ENCODE assay signal across 19 mouse cellular contexts in the genomic region with DNA sequence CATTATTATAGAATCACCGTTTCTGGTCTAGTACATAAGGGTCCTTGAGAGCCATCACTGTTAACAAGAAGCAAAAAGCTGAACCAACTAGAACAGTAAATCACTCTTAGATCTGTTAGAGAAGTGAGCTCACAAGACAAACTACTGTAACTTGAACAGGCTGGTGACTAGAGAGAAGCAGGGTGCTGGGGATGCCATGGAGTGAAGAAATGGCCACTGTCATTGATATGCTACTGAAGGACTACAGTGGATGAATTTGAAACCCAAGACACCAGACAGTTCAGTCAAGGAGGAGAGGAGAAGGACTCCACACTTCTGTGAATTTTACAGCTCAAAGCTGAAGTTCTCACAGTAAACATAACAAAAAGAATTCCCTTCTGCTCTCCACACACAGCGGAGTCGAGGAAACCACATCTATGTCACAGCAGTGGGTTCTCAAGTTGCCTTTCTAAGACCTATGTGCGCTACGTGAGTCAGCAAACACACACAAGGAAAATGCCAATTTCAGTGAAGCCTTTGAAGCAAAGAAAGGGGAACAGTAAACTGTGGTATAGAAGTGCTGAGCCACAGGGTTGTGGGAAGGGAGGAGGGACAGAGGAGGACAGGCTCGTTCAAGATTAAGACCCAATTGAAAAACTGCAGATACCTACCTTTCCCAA. TPM values are rescaled to one million over a fixed set of nuclear protein-coding genes. Genes with fewer than 3 reads are reported as not detected.
DNase-seq lines count a peak whose midpoint lies in the region; ATAC-seq and TF ChIP-seq lines count a peak whose summit lies in the region.
"Had no signal": no experiment of that assay in that cellular context is flagged by ENCODE, and none has a peak within 500 bp of the region (broad histone marks: within the 10 kb centered on the region; RNA-seq: fewer than 3 reads in every experiment).

No protein-coding gene starts in this region.

- H3K36me3 ChIP-seq in heart, embryonic 11.5 days (ENCODE audit: control insufficient read depth, insufficient read depth, low read length) = no peaks in the 10 kb centered on the region
- peaks cover 58% of the 10 kb centered on the region for H3K36me3 ChIP-seq in megakaryocyte, embryonic 14.5 days (replicated peaks; ENCODE audit: low read length)
- H3K36me3 ChIP-seq: hindbrain, embryonic 10.5 days; limb, embryonic 13.5 days; midbrain, embryonic 13.5 days; neural tube, embryonic 13.5 days had no signal

- H3K9me3 ChIP-seq in heart, embryonic 11.5 days (replicated peaks; ENCODE audit: control insufficient read depth, low read length) = no peaks in the 10 kb centered on the region
- no peaks in the 10 kb centered on the region for H3K9me3 ChIP-seq in megakaryocyte, embryonic 14.5 days
- H3K9me3 ChIP-seq: hindbrain, embryonic 10.5 days; limb, embryonic 13.5 days; midbrain, embryonic 13.5 days; neural tube, embryonic 13.5 days had no signal

- H3K4me3 ChIP-seq in heart, embryonic 11.5 days (ENCODE audit: low read depth, low read length) = no peak overlapping the region
- peak overlapping the region; percentile 32 for H3K4me3 ChIP-seq in bone marrow macrophage, adult 2 months (ENCODE audit: insufficient read depth, low read length)
- peak overlapping the region; percentile 89 for H3K4me3 ChIP-seq in megakaryocyte, embryonic 14.5 days (replicated peaks)
- H3K4me3 ChIP-seq: heart, adult 2 months; hindbrain, embryonic 10.5 days; limb, embryonic 13.5 days; midbrain, embryonic 13.5 days; neural tube, embryonic 13.5 days had no signal

- no peak overlapping the region for H3K9ac ChIP-seq in heart, embryonic 11.5 days (ENCODE audit: low read depth, low read length)
- H3K9ac ChIP-seq: limb, embryonic 13.5 days; midbrain, embryonic 13.5 days; neural tube, embryonic 13.5 days had no signal

- no peak for TF ChIP-seq POLR2A in bone marrow macrophage, adult 2 months (IDR thresholded peaks at IDR 0.05; ENCODE audit: borderline replicate concordance, low read depth, low read length)

- no peak for ATAC-seq in heart, embryonic 11.5 days (replicated peaks; ENCODE audit: insufficient number of reproducible peaks, low FRiP score, low TSS enrichment)
- ATAC-seq: intestine, embryonic 16.5 days; lung, postnatal 0 days; midbrain, embryonic 13.5 days had no signal

- no peaks in the 10 kb centered on the region for H3K27me3 ChIP-seq in heart, embryonic 11.5 days (ENCODE audit: control insufficient read depth, insufficient read depth, low read length)
- H3K27me3 ChIP-seq in megakaryocyte, embryonic 14.5 days (replicated peaks) = no peaks in the 10 kb centered on the region
- H3K27me3 ChIP-seq: limb, embryonic 13.5 days; midbrain, embryonic 13.5 days; neural tube, embryonic 13.5 days had no signal

- H3K4me1 ChIP-seq in heart, embryonic 11.5 days (ENCODE audit: control insufficient read depth, insufficient read depth, low read length) = no peaks in the 10 kb centered on the region
- peaks cover 55% of the 10 kb centered on the region for H3K4me1 ChIP-seq in bone marrow macrophage, adult 2 months (ENCODE audit: control insufficient read depth, insufficient read depth, low read length)
- peaks cover 93% of the 10 kb centered on the region for H3K4me1 ChIP-seq in megakaryocyte, embryonic 14.5 days
- H3K4me1 ChIP-seq: hindbrain, embryonic 10.5 days; limb, embryonic 13.5 days had no signal

- 76% methylated on average over 6 of the region's 6 CpGs for WGBS in heart, embryonic 11.5 days (ENCODE audit: insufficient replicate concordance)

- H3K4me2 ChIP-seq in heart, embryonic 11.5 days = no peak overlapping the region
- H3K4me2 ChIP-seq: limb, embryonic 13.5 days; midbrain, embryonic 13.5 days; neural tube, embryonic 13.5 days had no signal

- DNase-seq in heart, adult 11 months = peak; percentile 85
- DNase-seq in 416B (ENCODE audit: low read depth) = peak; percentile 94
- DNase-seq in right cerebral cortex, postnatal 25 days = no peak
- no peak for DNase-seq in heart, postnatal 4 days
- DNase-seq in cerebellum, adult 8-10 months = no peak
- DNase-seq: adrenal gland, postnatal 36 days; cerebellum, adult 2 months; heart, adult 2 months; right cerebral cortex, adult 18-20 months; thymus, adult 18-20 months had no signal

- no peak for TF ChIP-seq CTCF in bone marrow macrophage, adult 2 months (IDR thresholded peaks at IDR 0.05; ENCODE audit: low read depth, low read length)

- H3K27ac ChIP-seq in heart, embryonic 11.5 days (ENCODE audit: low read depth, low read length) = no peak overlapping the region
- H3K27ac ChIP-seq in bone marrow macrophage, adult 2 months (ENCODE audit: insufficient read depth, low read depth, low read length) = peak overlapping the region; percentile 92
- H3K27ac ChIP-seq: heart, adult 2 months; hindbrain, embryonic 10.5 days; limb, embryonic 13.5 days; midbrain, embryonic 13.5 days; neural tube, embryonic 13.5 days had no signal

RNA-seq across cellular contexts. Expression of a gene that starts 20.7 kb away (rescaled TPM):
- polyA plus RNA-seq in heart, embryonic 11.5 days (2014; fragmentation: Nextera tagmentation; extraction: Ambion mirVana) = 4.9 and 5.5 TPM in 2 replicates
- 43.3 and 48.5 TPM in 2 replicates for polyA plus RNA-seq in bone marrow macrophage, adult 2 months (2012; ENCODE audit: insufficient read depth, insufficient read length, missing spikeins)
- polyA plus RNA-seq in megakaryocyte, embryonic 14.5 days (2012; ENCODE audit: insufficient read depth, low replicate concordance) = 16.0 and 17.5 TPM in 2 replicates
- 10 to 100 TPM; 13.7 to 15.3 TPM for total RNA-seq in heart, postnatal 4 days (2021)

Comparison
In these comparisons a context has a peak if more than half of its experiments do, and no peak if none do; other contexts are left out.
1. DNase-seq: peak in heart, adult 11 months (single experiment) and 416B (single experiment); none in right cerebral cortex, postnatal 25 days (single experiment), heart, postnatal 4 days (single experiment) and cerebellum, adult 8-10 months (single experiment).